Mouse (Mus musculus): Measurements from ENCODE around the gene L3mbtl4.

DNA sequence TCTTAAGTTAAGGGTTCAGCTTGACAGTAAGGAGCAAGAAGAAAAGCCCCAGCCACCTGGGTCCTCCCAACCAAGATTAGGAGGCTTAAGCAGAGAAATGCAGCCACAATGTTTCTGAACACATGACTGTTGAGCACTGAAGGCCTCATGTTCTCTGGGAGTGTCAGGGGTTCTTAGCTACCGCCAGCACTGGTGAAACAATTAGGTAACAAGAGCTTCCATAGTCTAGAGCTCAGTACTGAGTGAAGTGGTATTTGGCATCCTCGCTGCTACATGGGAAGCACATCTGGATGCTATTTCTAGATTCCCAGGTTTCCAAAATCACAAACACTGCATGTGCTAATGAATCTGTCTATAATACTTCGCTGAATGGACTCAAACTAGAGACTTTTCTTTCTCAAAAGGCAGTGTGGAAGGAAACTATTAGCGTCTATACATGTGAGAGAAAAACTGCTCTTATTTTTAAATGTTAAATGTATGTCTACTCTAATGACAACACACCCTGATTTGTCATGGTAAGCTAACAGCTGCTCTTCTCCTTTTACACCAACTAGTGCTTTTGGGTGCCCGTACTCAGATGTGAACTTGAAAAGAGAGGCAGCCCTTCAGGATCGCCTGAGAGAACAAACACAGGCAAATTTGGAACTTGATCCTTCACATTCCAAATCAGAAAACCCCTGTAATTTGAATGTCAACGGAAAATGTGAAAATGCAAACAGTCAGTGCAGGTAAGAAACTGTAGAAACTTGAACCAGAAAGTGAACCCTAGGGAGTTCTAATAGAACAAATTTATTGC lies 356.2 kb downstream of the L3mbtl4 start:
- TF ChIP-seq CTCF (IDR thresholded peaks at IDR 0.05; ENCODE audit: borderline replicate concordance, insufficient read depth, low read length) (no peak), POLR2A (IDR thresholded peaks at IDR 0.05; ENCODE audit: low read depth, low read length) (no peak)

Measured in embryonic fibroblast, embryonic 13.5 days (primary cell).